Mouse (Mus musculus) forebrain, embryonic 12.5 days (tissue): ENCODE measurements around the gene Atp6v0d1. TPM values are rescaled to one million over a fixed set of nuclear protein-coding genes. Genes with fewer than 3 reads are reported as not detected.

Experiments
- microRNA counts: library from miRNA; unstranded; fragments of <30 nt; microRNA quantifications from one replicate; lab custom pipeline; 2017
- microRNA-seq: library from miRNA; unstranded; fragments of <30 nt; microRNA quantifications from one replicate; pipeline ENCODE4, GENCODE M21; 2017
- polyA plus RNA-seq: library from polyadenylated mRNA; unstranded; fragments of >200 nt; fragmentation: Nextera tagmentation; extraction: Ambion mirVana; gene quantifications from 2 replicates; pipeline ENCODE4 v1.2.1, GENCODE M21; 2016

The Atp6v0d1 gene
- polyA plus RNA-seq, 1 experiment from 2014 or later = 95.4 TPM

MicroRNA genes within 50 kb of the gene (microRNA counts, 519-probe panel; counts per million panel counts)
- 3,520 counts per million, percentile 34 among the panel's probes with 10 or more counts for microRNA mmu-miR-1966 (lab: Ali Mortazavi, UCI)

Small RNA genes within 50 kb of the gene (microRNA-seq; reads per million reads assigned to microRNA genes)
- not detected for gene Mir1966

Other genes starting within 250 kb of the Atp6v0d1 start
- gene Lrrc29, start 239.8 kb downstream of the Atp6v0d1 start, polyA plus RNA-seq = 0.78 and 1.1 TPM in 2 replicates
- gene Tmem208, start 239.7 kb downstream of the Atp6v0d1 start, polyA plus RNA-seq = 87.5 and 89.7 TPM in 2 replicates
- gene Fhod1, start 218.1 kb downstream of the Atp6v0d1 start, polyA plus RNA-seq = 1.4 and 1.6 TPM in 2 replicates
- 5.6 and 6.4 TPM in 2 replicates for gene Slc9a5, start 217.2 kb downstream of the Atp6v0d1 start, polyA plus RNA-seq
- gene Plekhg4, start 192.8 kb downstream of the Atp6v0d1 start, polyA plus RNA-seq = 1.2 TPM in 2 replicates
- gene Kctd19, start 152.5 kb downstream of the Atp6v0d1 start, polyA plus RNA-seq = 0.13 TPM in 1 of 2 replicates, not detected in the other
- gene Lrrc36, start 152.5 kb downstream of the Atp6v0d1 start, polyA plus RNA-seq = 1.2 and 1.4 TPM in 2 replicates
- 39.9 and 41.3 TPM in 2 replicates for gene Tppp3, start 94.5 kb downstream of the Atp6v0d1 start, polyA plus RNA-seq
- gene Zdhhc1, start 69.1 kb downstream of the Atp6v0d1 start, polyA plus RNA-seq = 24.7 and 26.1 TPM in 2 replicates
- 10.9 and 12.0 TPM in 2 replicates for gene Hsd11b2, start 47.3 kb downstream of the Atp6v0d1 start, polyA plus RNA-seq
- gene Ripor1, start 39.2 kb upstream of the Atp6v0d1 start, polyA plus RNA-seq = 17.3 and 18.8 TPM in 2 replicates
- 163 and 165 TPM in 2 replicates for gene Ctcf, start 70.5 kb upstream of the Atp6v0d1 start, polyA plus RNA-seq
- gene Agrp, start 71.3 kb upstream of the Atp6v0d1 start, polyA plus RNA-seq = 0.61 and 1.2 TPM in 2 replicates
- gene Carmil2, start 120.2 kb upstream of the Atp6v0d1 start, polyA plus RNA-seq = 4.9 and 5.2 TPM in 2 replicates
- 83.0 and 88.7 TPM in 2 replicates for gene Acd, start 135.1 kb upstream of the Atp6v0d1 start, polyA plus RNA-seq
- 28.9 and 32.5 TPM in 2 replicates for gene Pard6a, start 135.1 kb upstream of the Atp6v0d1 start, polyA plus RNA-seq
- gene 4933405L10Rik, start 141.6 kb upstream of the Atp6v0d1 start, polyA plus RNA-seq = 0.27 and 0.32 TPM in 2 replicates
- gene Enkd1, start 142.2 kb upstream of the Atp6v0d1 start, polyA plus RNA-seq = 35.7 and 37.0 TPM in 2 replicates
- gene Gfod2, start 192.6 kb upstream of the Atp6v0d1 start, polyA plus RNA-seq = 57.1 and 57.4 TPM in 2 replicates